Mouse (Mus musculus) CH12.LX (cell line): ENCODE data around the gene Il6st. TPM values are rescaled to one million over a fixed set of nuclear protein-coding genes. Genes with fewer than 3 reads are reported as not detected.

ENCODE experiments used
- DNase-seq: peaks from one replicate; pipeline ENCODE4 v3.0.0-alpha.2; 2013; ENCODE audit errors: extremely low read depth
- H3K27ac ChIP-seq: 2 replicates; pipeline ENCODE4 v1.5.1; 2012; ENCODE audit warnings: low read depth, mild to moderate bottlenecking, control low read depth, moderate library complexity; ENCODE audit not compliant: insufficient read depth
- H3K27me3 ChIP-seq: replicated peaks from 2 replicates; pipeline ENCODE3; 2012; ENCODE audit warnings: inconsistent platforms
- H3K36me3 ChIP-seq, 2 experiments: replicated peaks in 1 of 2; 2 replicates each; pipeline versions ENCODE3 to v1.6.1; 2012; ENCODE audit warnings: inconsistent platforms in 1 of 2, low read length in 1 of 2, mild to moderate bottlenecking in 1 of 2, mixed read lengths in 1 of 2, moderate library complexity in 1 of 2; ENCODE audit not compliant: control insufficient read depth in 1 of 2, insufficient read depth in 1 of 2
- H3K4me1 ChIP-seq, 2 experiments: 2 replicates each; pipeline ENCODE4 v1.6.1; 2012; ENCODE audit warnings: inconsistent platforms in 1 of 2, moderate library complexity in 1 of 2; ENCODE audit not compliant: insufficient read depth in 2 of 2, control insufficient read depth in 1 of 2
- H3K4me2 ChIP-seq: 2 replicates; pipeline ENCODE4 v1.6.1; 2012; ENCODE audit warnings: low read depth, mild to moderate bottlenecking, control low read depth; ENCODE audit not compliant: poor library complexity, insufficient read depth, severe bottlenecking
- H3K4me3 ChIP-seq, 3 experiments: fragments of 150-350 bp in 1 of 3; sonication (generic) in 1 of 3; replicated peaks in 1 of 3; 2 replicates each; pipeline versions ENCODE3 to v1.5.1; 2011 to 2012; ENCODE audit warnings: low read depth in 2 of 3, low read length in 2 of 3, mild to moderate bottlenecking in 2 of 3, moderate library complexity in 2 of 3, control low read depth in 1 of 3, improper control_type of control experiment in 1 of 3, inconsistent platforms in 1 of 3, mixed read lengths in 1 of 3; ENCODE audit not compliant: poor library complexity in 1 of 3
- H3K79me2 ChIP-seq: replicated peaks from 2 replicates; pipeline ENCODE4 v1.6.1; 2012; ENCODE audit warnings: mild to moderate bottlenecking, moderate library complexity; ENCODE audit not compliant: control insufficient read depth, poor library complexity, insufficient read depth, severe bottlenecking; ENCODE audit errors: extremely low read depth
- H3K9ac ChIP-seq: 2 replicates; pipeline ENCODE4 v1.6.1; 2012; ENCODE audit warnings: low read depth, mild to moderate bottlenecking, control low read depth, moderate library complexity; ENCODE audit not compliant: insufficient read depth
- H3K9me3 ChIP-seq: replicated peaks from 2 replicates; pipeline ENCODE3; 2012; ENCODE audit warnings: low read length, inconsistent platforms, mixed read lengths
- CHD2 ChIP-seq: IDR thresholded peaks from 2 replicates; pipeline ENCODE4 v1.6.1; 2011; ENCODE audit warnings: low read length, improper control_type of control experiment
- CTCF ChIP-seq, 2 experiments: IDR thresholded peaks in 1 of 2; conservative IDR thresholded peaks in 1 of 2; 2 replicates each; pipeline ENCODE4 v1.5.1; 2011 to 2012; ENCODE audit warnings: low read depth in 2 of 2, low read length in 2 of 2, improper control_type of control experiment in 1 of 2, inconsistent platforms in 1 of 2, mild to moderate bottlenecking in 1 of 2, moderate library complexity in 1 of 2
- EP300 ChIP-seq: IDR thresholded peaks from 2 replicates; pipeline ENCODE4 v1.6.1; 2011; ENCODE audit warnings: low read length, improper control_type of control experiment
- GABPA ChIP-seq: IDR thresholded peaks from 2 replicates; pipeline ENCODE4 v1.6.1; 2012; ENCODE audit warnings: low read depth, low read length, improper control_type of control experiment, inconsistent platforms; ENCODE audit not compliant: insufficient replicate concordance
- IRF4 ChIP-seq: IDR thresholded peaks from 2 replicates; pipeline ENCODE4 v1.6.1; 2014; ENCODE audit warnings: low read depth, mild to moderate bottlenecking, inconsistent platforms, low read length, improper control_type of control experiment
- JUND ChIP-seq: conservative IDR thresholded peaks from 2 replicates; pipeline ENCODE4 v1.6.1; 2011; ENCODE audit warnings: low read depth, low read length, improper control_type of control experiment
- KAT2A ChIP-seq: IDR thresholded peaks from 2 replicates; pipeline ENCODE4 v1.6.1; 2012; ENCODE audit warnings: low read length, improper control_type of control experiment, inconsistent platforms; ENCODE audit not compliant: insufficient replicate concordance
- MAX ChIP-seq: IDR thresholded peaks from 2 replicates; pipeline ENCODE4 v1.6.1; 2011; ENCODE audit warnings: low read length, improper control_type of control experiment
- MAZ ChIP-seq: IDR thresholded peaks from 2 replicates; pipeline ENCODE4 v1.6.1; 2012; ENCODE audit warnings: low read depth, mild to moderate bottlenecking, inconsistent platforms, low read length, improper control_type of control experiment, moderate library complexity
- NRF1 ChIP-seq: IDR thresholded peaks from 2 replicates; pipeline ENCODE4 v1.6.1; 2014; ENCODE audit warnings: low read depth, mild to moderate bottlenecking, inconsistent platforms, low read length, improper control_type of control experiment, moderate library complexity
- POLR2AphosphoS2 ChIP-seq: IDR thresholded peaks from 2 replicates; pipeline ENCODE4 v1.6.1; 2011; ENCODE audit warnings: low read depth, low read length, improper control_type of control experiment
- RAD21 ChIP-seq: IDR thresholded peaks from 2 replicates; pipeline ENCODE4 v1.6.1; 2011; ENCODE audit warnings: low read depth, mild to moderate bottlenecking, low read length, improper control_type of control experiment, moderate library complexity
- RCOR1 ChIP-seq: conservative IDR thresholded peaks from 2 replicates; pipeline ENCODE4 v1.6.1; 2012; ENCODE audit warnings: low read depth, mild to moderate bottlenecking, inconsistent platforms, low read length, improper control_type of control experiment
- SMC3 ChIP-seq: IDR thresholded peaks from 2 replicates; pipeline ENCODE4 v1.6.1; 2011; ENCODE audit warnings: low read depth, low read length, improper control_type of control experiment
- TCF12 ChIP-seq: IDR thresholded peaks from 2 replicates; pipeline ENCODE4 v1.6.1; 2014; ENCODE audit warnings: low read depth, mild to moderate bottlenecking, inconsistent platforms, low read length, improper control_type of control experiment
- UBTF ChIP-seq: IDR thresholded peaks from 2 replicates; pipeline ENCODE4 v1.6.1; 2012; ENCODE audit warnings: low read depth, mild to moderate bottlenecking, inconsistent platforms, low read length, improper control_type of control experiment, moderate library complexity
- USF2 ChIP-seq: conservative IDR thresholded peaks from 2 replicates; pipeline ENCODE4 v1.6.1; 2011; ENCODE audit warnings: low read depth, low read length, improper control_type of control experiment
- ZC3H11A ChIP-seq: IDR thresholded peaks from 2 replicates; pipeline ENCODE4 v1.6.1; 2012; ENCODE audit warnings: low read depth, mild to moderate bottlenecking, inconsistent platforms, low read length, improper control_type of control experiment
- ZMIZ1 ChIP-seq: IDR thresholded peaks from 2 replicates; pipeline ENCODE4 v1.6.1; 2012; ENCODE audit warnings: low read depth, mild to moderate bottlenecking, inconsistent platforms, low read length, improper control_type of control experiment
- ZNF384 ChIP-seq: IDR thresholded peaks from 2 replicates; pipeline ENCODE4 v1.6.1; 2012; ENCODE audit warnings: low read depth, low read length, improper control_type of control experiment, inconsistent platforms
- dilution Hi-C: fragments of 300-500 bp; cut with MboI; formaldehyde crosslinking; loops from 2 replicates; pipeline ENCODE4 v1.14.3; 2020; ENCODE audit warnings: low sequenced_read_pairs; ENCODE audit not compliant: extremely low pct_unique_long_range_greater_than_20kb, extremely low pct_ligation_motif_present
- in situ Hi-C: fragments of 300-500 bp; cut with MboI; formaldehyde crosslinking; loops from 3 replicates; pipeline ENCODE4 v1.14.3; 2019; ENCODE audit warnings: low sequenced_read_pairs, low pct_ligation_motif_present, low pct_unique_long_range_greater_than_20kb, mixed read lengths
- polyA plus RNA-seq: library from polyadenylated mRNA; unstranded; fragments of >175 nt; gene quantifications from 2 replicates; pipeline ENCODE4 v1.2.1, GENCODE M21; 2012; ENCODE audit warnings: low read depth; ENCODE audit not compliant: insufficient read length
- total RNA-seq, 2 experiments: library from RNA; depleted of rRNA; stranded (reverse); fragments of 300-350 nt in 1 of 2; fragments of >200 nt in 1 of 2; gene quantifications; 2 replicates each; pipeline ENCODE4 v1.2.3; 2012 to 2014

Il6st gene
- total and polyA plus RNA-seq, 3 experiments, result 3.5 to 7.6 (median 5.7) TPM

DNA sequence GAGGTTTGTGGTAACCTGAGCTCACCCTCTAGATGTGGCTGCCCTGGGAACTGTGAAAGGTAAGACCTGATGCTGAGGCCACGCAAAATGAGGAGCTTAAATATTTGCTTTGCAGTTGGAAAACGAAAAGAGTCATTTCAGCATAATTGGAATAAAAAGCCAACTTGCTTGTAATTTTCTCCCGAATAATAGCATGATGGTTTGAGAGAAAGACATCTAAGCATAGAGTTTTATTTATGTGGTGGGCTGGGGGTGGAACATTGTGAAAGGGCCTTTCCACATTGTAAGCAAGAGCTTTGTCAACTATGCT is 3.0 kb downstream of the Il6st start:
- dilution Hi-C loops, result no loop called here
- no peak overlapping the region for H3K4me3 ChIP-seq
- H3K4me1 ChIP-seq, result peaks cover 8 to 30% of the 10 kb centered on the region in 2 experiments; a peak in 3 of 4 replicates
- no peak for DNase-seq
- H3K4me2 ChIP-seq, result peak overlapping the region; percentile 98
- peaks cover 2% of the 10 kb centered on the region for H3K27me3 ChIP-seq
- H3K27ac ChIP-seq, result no peak overlapping the region
- H3K9ac ChIP-seq, result no peak overlapping the region
- H3K36me3 ChIP-seq, result peaks cover 0 to 11% of the 10 kb centered on the region in 2 experiments
- in situ Hi-C loops, result no loop called here
- no peaks in the 10 kb centered on the region for H3K9me3 ChIP-seq
- H3K79me2 ChIP-seq, result peaks cover 31% of the 10 kb centered on the region
- TF ChIP-seq MAZ (no peak), IRF4 (0 out of 2 replicates have a peak, but pooled peaks have one; percentile 2), ZNF384 (no peak)

- Histone ChIP-seq H3K4me2 (no peak overlapping the region), H3K27me3 (peaks cover under 1% of the 10 kb centered on the region), H3K4me1 (peaks cover 8 to 30% of the 10 kb centered on the region in 2 experiments; a peak in 3 of 4 replicates), H3K27ac (no peak overlapping the region), H3K4me3 (no peak overlapping the region), H3K9ac (no peak overlapping the region), H3K36me3 (peaks cover 0 to 14% of the 10 kb centered on the region in 2 experiments), H3K9me3 (no peaks in the 10 kb centered on the region), H3K79me2 (peaks cover 31% of the 10 kb centered on the region)
- in situ Hi-C loops (no loop called here), dilution Hi-C loops (no loop called here)
- DNase-seq, result no peak
- TF ChIP-seq UBTF (no peak), MAX (no peak), IRF4 (no peak), ZC3H11A (no peak), JUND (no peak), CHD2 (no peak)
Observed at GRCm38 (mm10) chr13:112467384-112467783, 3.5 kb downstream of the Il6st start.

DNA sequence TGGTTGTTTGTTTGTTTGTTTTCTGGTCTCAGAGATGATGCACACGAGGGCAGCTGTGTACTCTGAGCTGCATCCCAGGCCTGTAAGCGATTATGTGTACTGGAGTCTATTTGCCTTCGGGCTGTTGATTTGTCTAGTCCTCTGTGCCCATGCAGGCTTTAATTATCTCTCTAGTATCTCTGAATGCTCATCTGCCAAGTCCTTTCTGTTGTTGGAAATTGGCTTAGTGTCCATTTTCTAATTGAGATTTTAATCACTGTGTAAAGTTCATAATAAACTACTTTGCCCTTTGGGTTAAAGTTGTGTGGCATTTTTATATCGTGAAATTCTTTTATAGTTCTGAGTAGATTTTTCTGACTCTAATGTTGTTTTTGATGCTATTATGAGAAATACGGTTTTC is 5.6 kb downstream of the Il6st start:
- DNase-seq, result no peak
- no peaks in the 10 kb centered on the region for H3K27me3 ChIP-seq
- H3K4me3 ChIP-seq, result no peak overlapping the region
- TF ChIP-seq RAD21 (no peak), USF2 (no peak), NRF1 (no peak), RCOR1 (no peak), UBTF (no peak), CTCF (conservative IDR thresholded peaks at IDR 0.05 in 1 of 2, IDR thresholded peaks at IDR 0.05 in 1 of 2; ENCODE audit: low read depth in 2 of 2, low read length in 2 of 2) (no peak), TCF12 (no peak), EP300 (no peak), CHD2 (no peak), ZNF384 (no peak), ZMIZ1 (no peak), POLR2AphosphoS2 (no peak), GABPA (no peak), KAT2A (no peak), SMC3 (no peak)
- H3K9ac ChIP-seq, result no peak overlapping the region
- H3K9me3 ChIP-seq, result no peaks in the 10 kb centered on the region
- dilution Hi-C loops (no loop called here), in situ Hi-C loops (no loop called here)
- H3K36me3 ChIP-seq, result peaks cover 5 to 31% of the 10 kb centered on the region in 2 experiments
- peaks cover 31% of the 10 kb centered on the region for H3K79me2 ChIP-seq
- peaks cover 5 to 26% of the 10 kb centered on the region in 2 experiments; a peak in 3 of 4 replicates for H3K4me1 ChIP-seq
- H3K4me2 ChIP-seq, result no peak overlapping the region
- H3K27ac ChIP-seq, result no peak overlapping the region
